Comparison of ENCODE assay signal across 12 mouse cellular contexts in genomic region chr10:126082576-126082975, GRCm38 (mm10).
A peak's percentile ranks its signal among the peaks of the same experiment; 100 is the strongest.
DNase-seq lines count a peak whose midpoint lies in the region; ATAC-seq and TF ChIP-seq lines count a peak whose summit lies in the region.
"Had no signal": no experiment of that assay in that cellular context is flagged by ENCODE, and none has a peak within 500 bp of the region (broad histone marks: within the 10 kb centered on the region; RNA-seq: fewer than 3 reads in every experiment).

No protein-coding gene starts in this region.

- H3K36me3 ChIP-seq in hindbrain, postnatal 0 days (ENCODE audit: insufficient read depth, low read length), result no peaks in the 10 kb centered on the region
- no peaks in the 10 kb centered on the region for H3K36me3 ChIP-seq in hindbrain, embryonic 14.5 days (replicated peaks; ENCODE audit: control insufficient read depth, insufficient read depth)
- H3K36me3 ChIP-seq in midbrain, embryonic 10.5 days, result no peaks in the 10 kb centered on the region
- no peaks in the 10 kb centered on the region for H3K36me3 ChIP-seq in midbrain, embryonic 13.5 days
- no peaks in the 10 kb centered on the region for H3K36me3 ChIP-seq in intestine, embryonic 15.5 days
- H3K36me3 ChIP-seq in stomach, embryonic 16.5 days (ENCODE audit: control insufficient read depth, insufficient read depth, low read length), result no peaks in the 10 kb centered on the region
- no peaks in the 10 kb centered on the region for H3K36me3 ChIP-seq in heart, adult 2 months (ENCODE audit: control insufficient read depth, insufficient read depth, low read length)
- H3K36me3 ChIP-seq: hindbrain, embryonic 12.5 days; liver, embryonic 15.5 days had no signal

- H3K9me3 ChIP-seq in hindbrain, postnatal 0 days (ENCODE audit: low read length), result 0 out of 2 replicates have a peak, but pooled peaks cover 3% of the 10 kb centered on the region
- no peaks in the 10 kb centered on the region for H3K9me3 ChIP-seq in hindbrain, embryonic 14.5 days (ENCODE audit: control insufficient read depth, low read length)
- no peaks in the 10 kb centered on the region; the same call in 1 of the 2 replicates for H3K9me3 ChIP-seq in midbrain, embryonic 10.5 days (replicated peaks)
- no peaks in the 10 kb centered on the region for H3K9me3 ChIP-seq in midbrain, embryonic 13.5 days
- H3K9me3 ChIP-seq in intestine, embryonic 15.5 days, result no peaks in the 10 kb centered on the region
- no peaks in the 10 kb centered on the region for H3K9me3 ChIP-seq in stomach, embryonic 16.5 days (replicated peaks; ENCODE audit: control insufficient read depth, low read length)
- H3K9me3 ChIP-seq: hindbrain, embryonic 12.5 days; liver, embryonic 15.5 days had no signal

- WGBS in hindbrain, postnatal 0 days, result 44% methylated on average over 11 of the region's 11 CpGs
- WGBS in hindbrain, embryonic 14.5 days, result 62% methylated on average over 11 of the region's 11 CpGs
- WGBS in midbrain, embryonic 10.5 days, result 57% methylated on average over 11 of the region's 11 CpGs
- WGBS in midbrain, embryonic 13.5 days, result 53% methylated on average over 11 of the region's 11 CpGs
- 45% methylated on average over 11 of the region's 11 CpGs for WGBS in intestine, embryonic 15.5 days
- 35% methylated on average over 11 of the region's 11 CpGs for WGBS in stomach, embryonic 16.5 days
- 77% methylated on average over 11 of the region's 11 CpGs for WGBS in heart, adult 2 months

- TF ChIP-seq POLR2A in heart, adult 2 months (IDR thresholded peaks at IDR 0.05; ENCODE audit: insufficient read depth, low read depth, low read length), result no peak

- no peak overlapping the region for H3K9ac ChIP-seq in hindbrain, postnatal 0 days (replicated peaks; ENCODE audit: low read length)
- H3K9ac ChIP-seq in hindbrain, embryonic 14.5 days, result no peak overlapping the region
- H3K9ac ChIP-seq in midbrain, embryonic 13.5 days (replicated peaks), result no peak overlapping the region
- H3K9ac ChIP-seq in intestine, embryonic 15.5 days, result no peak overlapping the region
- no peak overlapping the region for H3K9ac ChIP-seq in stomach, embryonic 16.5 days (ENCODE audit: low read length)
- no peak overlapping the region for H3K9ac ChIP-seq in heart, adult 2 months (ENCODE audit: low read depth, low read length)
- H3K9ac ChIP-seq: hindbrain, embryonic 12.5 days; liver, embryonic 15.5 days had no signal

- ATAC-seq in hindbrain, postnatal 0 days, result no peak
- no peak for ATAC-seq in hindbrain, embryonic 14.5 days (ENCODE audit: low FRiP score)
- no peak for ATAC-seq in midbrain, embryonic 13.5 days
- peak; percentile 74 for ATAC-seq in intestine, embryonic 15.5 days
- peak; percentile 83; the same call in 1 of the 2 replicates for ATAC-seq in stomach, embryonic 16.5 days (ENCODE audit: insufficient read depth, low FRiP score)
- ATAC-seq in monocyte, adult 5-6 weeks (replicated peaks; ENCODE audit: insufficient number of reproducible peaks, low FRiP score, low TSS enrichment, poor library complexity, severe bottlenecking), result no peak

- H3K4me2 ChIP-seq in hindbrain, postnatal 0 days (ENCODE audit: low read depth, low read length), result no peak overlapping the region
- no peak overlapping the region for H3K4me2 ChIP-seq in hindbrain, embryonic 14.5 days (replicated peaks)
- H3K4me2 ChIP-seq in midbrain, embryonic 13.5 days (replicated peaks), result no peak overlapping the region
- peak overlapping the region; percentile 17 for H3K4me2 ChIP-seq in intestine, embryonic 15.5 days (replicated peaks)
- peak overlapping the region; percentile 37 for H3K4me2 ChIP-seq in stomach, embryonic 16.5 days (ENCODE audit: low read depth, low read length)
- H3K4me2 ChIP-seq: hindbrain, embryonic 12.5 days; liver, embryonic 15.5 days had no signal

- H3K27me3 ChIP-seq in hindbrain, postnatal 0 days (ENCODE audit: insufficient read depth, low read length), result no peaks in the 10 kb centered on the region
- no peaks in the 10 kb centered on the region for H3K27me3 ChIP-seq in hindbrain, embryonic 14.5 days (ENCODE audit: control insufficient read depth, insufficient read depth, low read length)
- no peaks in the 10 kb centered on the region for H3K27me3 ChIP-seq in midbrain, embryonic 10.5 days (ENCODE audit: low read depth, poor library complexity, severe bottlenecking)
- H3K27me3 ChIP-seq in midbrain, embryonic 13.5 days, result no peaks in the 10 kb centered on the region
- H3K27me3 ChIP-seq in intestine, embryonic 15.5 days (replicated peaks), result no peaks in the 10 kb centered on the region
- H3K27me3 ChIP-seq in stomach, embryonic 16.5 days (ENCODE audit: control insufficient read depth, insufficient read depth, low read length), result no peaks in the 10 kb centered on the region
- no peaks in the 10 kb centered on the region for H3K27me3 ChIP-seq in heart, adult 2 months (ENCODE audit: control insufficient read depth, insufficient read depth, low read length)
- H3K27me3 ChIP-seq: CH12.LX; hindbrain, embryonic 12.5 days; liver, embryonic 15.5 days had no signal

- TF ChIP-seq CTCF in hindbrain, postnatal 0 days (IDR thresholded peaks at IDR 0.05; ENCODE audit: low read depth), result no peak
- TF ChIP-seq CTCF in heart, adult 2 months (IDR thresholded peaks at IDR 0.05), result no peak

- intact Hi-C loops in heart, adult 2 months (cut with DNase I), result no loop called here

- H3K27ac ChIP-seq in hindbrain, postnatal 0 days, result no peak overlapping the region
- no peak overlapping the region for H3K27ac ChIP-seq in hindbrain, embryonic 14.5 days
- H3K27ac ChIP-seq in midbrain, embryonic 10.5 days (replicated peaks), result no peak overlapping the region
- H3K27ac ChIP-seq in midbrain, embryonic 13.5 days, result no peak overlapping the region
- H3K27ac ChIP-seq in intestine, embryonic 15.5 days, result peak overlapping the region; percentile 51; the same call in 1 of the 2 replicates
- H3K27ac ChIP-seq in stomach, embryonic 16.5 days (ENCODE audit: low read length), result peak overlapping the region; percentile 64
- H3K27ac ChIP-seq in heart, adult 2 months, result no peak overlapping the region
- H3K27ac ChIP-seq: hindbrain, embryonic 12.5 days; liver, embryonic 15.5 days had no signal

- no peaks in the 10 kb centered on the region for H3K79me2 ChIP-seq in heart, adult 2 months (replicated peaks; ENCODE audit: control insufficient read depth, insufficient read depth, low read length)

- H3K4me3 ChIP-seq in hindbrain, postnatal 0 days (ENCODE audit: low read length), result no peak overlapping the region
- H3K4me3 ChIP-seq in hindbrain, embryonic 14.5 days (replicated peaks; ENCODE audit: low read length), result no peak overlapping the region
- H3K4me3 ChIP-seq in midbrain, embryonic 10.5 days, result no peak overlapping the region
- H3K4me3 ChIP-seq in midbrain, embryonic 13.5 days (replicated peaks), result no peak overlapping the region
- no peak overlapping the region for H3K4me3 ChIP-seq in intestine, embryonic 15.5 days (replicated peaks)
- H3K4me3 ChIP-seq in stomach, embryonic 16.5 days (replicated peaks; ENCODE audit: low read length), result no peak overlapping the region
- H3K4me3 ChIP-seq in heart, adult 2 months, result no peak overlapping the region
- H3K4me3 ChIP-seq: hindbrain, embryonic 12.5 days; liver, embryonic 15.5 days had no signal

- DNase-seq in hindbrain, postnatal 0 days (ENCODE audit: low spot score), result peak; percentile 68
- no peak for DNase-seq in hindbrain, embryonic 14.5 days (ENCODE audit: low spot score)
- DNase-seq in midbrain, embryonic 10.5 days (ENCODE audit: low spot score), result peak; percentile 15
- no peak for DNase-seq in heart, adult 2 months
- DNase-seq: right cerebral cortex, postnatal 14 days had no signal

- no peak for TF ChIP-seq EP300 in heart, adult 2 months (IDR thresholded peaks at IDR 0.05; ENCODE audit: insufficient read depth, low read depth, low read length)

- H3K4me1 ChIP-seq in hindbrain, postnatal 0 days (ENCODE audit: insufficient read depth, low read length), result no peaks in the 10 kb centered on the region
- no peaks in the 10 kb centered on the region for H3K4me1 ChIP-seq in hindbrain, embryonic 14.5 days (replicated peaks; ENCODE audit: control insufficient read depth, insufficient read depth, low read length)
- peaks cover 9% of the 10 kb centered on the region; the same call in 1 of the 2 replicates for H3K4me1 ChIP-seq in midbrain, embryonic 10.5 days
- no peaks in the 10 kb centered on the region for H3K4me1 ChIP-seq in midbrain, embryonic 13.5 days (replicated peaks)
- no peaks in the 10 kb centered on the region for H3K4me1 ChIP-seq in intestine, embryonic 15.5 days (replicated peaks)
- peaks cover 3% of the 10 kb centered on the region; the same call in 1 of the 2 replicates for H3K4me1 ChIP-seq in stomach, embryonic 16.5 days (ENCODE audit: control insufficient read depth, insufficient read depth, low read length)
- no peaks in the 10 kb centered on the region for H3K4me1 ChIP-seq in heart, adult 2 months (ENCODE audit: control insufficient read depth, insufficient read depth, low read length)
- H3K4me1 ChIP-seq: hindbrain, embryonic 12.5 days; liver, embryonic 15.5 days had no signal

Comparison
In these comparisons a context has a peak if more than half of its experiments do, and no peak if none do; other contexts are left out.
1. DNase-seq: peak in hindbrain, postnatal 0 days (single experiment) and midbrain, embryonic 10.5 days (single experiment); none in hindbrain, embryonic 14.5 days (single experiment) and heart, adult 2 months (0 of 2).
2. ATAC-seq: peak in intestine, embryonic 15.5 days (single experiment) and stomach, embryonic 16.5 days (single experiment); none in hindbrain, postnatal 0 days (single experiment), hindbrain, embryonic 14.5 days (single experiment), midbrain, embryonic 13.5 days (single experiment) and monocyte, adult 5-6 weeks (single experiment).
3. H3K27ac ChIP-seq: peak in intestine, embryonic 15.5 days (single experiment) and stomach, embryonic 16.5 days (single experiment); none in hindbrain, postnatal 0 days (single experiment), hindbrain, embryonic 14.5 days (single experiment), midbrain, embryonic 10.5 days (single experiment), midbrain, embryonic 13.5 days (single experiment) and heart, adult 2 months (single experiment).
4. H3K4me2 ChIP-seq: peak in intestine, embryonic 15.5 days (single experiment) and stomach, embryonic 16.5 days (single experiment); none in hindbrain, postnatal 0 days (single experiment), hindbrain, embryonic 14.5 days (single experiment) and midbrain, embryonic 13.5 days (single experiment).